Mouse (Mus musculus): ENCODE data around the gene Acer2.

Gene Acer2

GRCm38 (mm10) chr4:86887879-86888278, 13.7 kb downstream of the Acer2 start:
- no peak for DNase-seq (ENCODE audit: low spot score in 2 of 2)

- DNase-seq (ENCODE audit: low spot score in 2 of 2) = no peak
Measured at GRCm38 (mm10) chr4:86897411-86897810, 23.2 kb downstream of the Acer2 start.

GRCm38 (mm10) chr4:86898791-86899474, 24.7 kb downstream of the Acer2 start:
- no peak for DNase-seq (ENCODE audit: low spot score in 2 of 2)

GRCm38 (mm10) chr4:86902351-86902750, 28.2 kb downstream of the Acer2 start:
- DNase-seq (ENCODE audit: low spot score in 2 of 2) = no peak

- DNase-seq (ENCODE audit: low spot score in 2 of 2) = no peak
Measured at GRCm38 (mm10) chr4:86904969-86905368, 30.8 kb downstream of the Acer2 start.

GRCm38 (mm10) chr4:86905869-86906268, 31.7 kb downstream of the Acer2 start:
- no peak for DNase-seq (ENCODE audit: low spot score in 2 of 2)

GRCm38 (mm10) chr4:86911576-86912341, 37.6 kb downstream of the Acer2 start:
- no peak for DNase-seq (ENCODE audit: low spot score in 2 of 2)

- no peak for DNase-seq (ENCODE audit: low spot score in 2 of 2)
Measured at GRCm38 (mm10) chr4:86912757-86913156, 38.6 kb downstream of the Acer2 start.

GRCm38 (mm10) chr4:86916062-86916461, 41.9 kb downstream of the Acer2 start:
- DNase-seq (ENCODE audit: low spot score in 2 of 2) = no peak

- no peak for DNase-seq (ENCODE audit: low spot score in 2 of 2)
Measured at GRCm38 (mm10) chr4:86923476-86924055, 49.4 kb downstream of the Acer2 start.

GRCm38 (mm10) chr4:86924804-86925458, 50.7 kb downstream of the Acer2 start:
- DNase-seq (ENCODE audit: low spot score in 2 of 2) = peak; percentile 32 to 80

GRCm38 (mm10) chr4:86926997-86927396, 52.8 kb downstream of the Acer2 start:
- DNase-seq (ENCODE audit: low spot score in 2 of 2) = no peak

GRCm38 (mm10) chr4:86930101-86930635, 56.0 kb downstream of the Acer2 start:
- no peak for DNase-seq (ENCODE audit: low spot score in 2 of 2)

- peak; percentile 28 to 31 for DNase-seq (ENCODE audit: low spot score in 2 of 2)
Measured at GRCm38 (mm10) chr4:86930636-86931456, 56.6 kb downstream of the Acer2 start.

- DNase-seq (ENCODE audit: low spot score in 2 of 2) = no peak
Measured at GRCm38 (mm10) chr4:86933026-86933425, 58.8 kb downstream of the Acer2 start.

GRCm38 (mm10) chr4:86936217-86936616, 62.0 kb downstream of the Acer2 start:
- DNase-seq (ENCODE audit: low spot score in 2 of 2) = no peak

GRCm38 (mm10) chr4:86936706-86937105, 62.5 kb downstream of the Acer2 start:
- no peak for DNase-seq (ENCODE audit: low spot score in 2 of 2)

GRCm38 (mm10) chr4:86942656-86943055, 68.5 kb downstream of the Acer2 start:
- no peak for DNase-seq (ENCODE audit: low spot score in 2 of 2)

- no peak for DNase-seq (ENCODE audit: low spot score in 2 of 2)
Measured at GRCm38 (mm10) chr4:86943296-86943695, 69.1 kb downstream of the Acer2 start.

- no peak for DNase-seq (ENCODE audit: low spot score in 2 of 2)
Measured at GRCm38 (mm10) chr4:86948794-86949193, 74.6 kb downstream of the Acer2 start.

- DNase-seq (ENCODE audit: low spot score in 2 of 2) = no peak
Measured at GRCm38 (mm10) chr4:86953519-86953918, 79.3 kb downstream of the Acer2 start.

Measured in frontal cortex, postnatal 10 days (tissue).